Mouse (Mus musculus): ENCODE data around the gene Alox12. TPM values are rescaled to one million over a fixed set of nuclear protein-coding genes. Genes with fewer than 3 reads are reported as not detected.

Alox12 gene
- total RNA-seq, 1 experiment from 2014 or later, result 1.7 TPM

- peak; percentile 83 for DNase-seq
Measured at GRCm38 (mm10) chr11:70239541-70240279, 15.4 kb downstream of the Alox12 start, which contains the start of the genes Gm21988 and Rnasek. Gene Gm21988, minus strand, starts transcription at chr11:70239830. Gene Rnasek, minus strand, starts transcription at chr11:70239842.

- DNase-seq, result peak; percentile 55
Measured at GRCm38 (mm10) chr11:70238591-70239440, 16.3 kb downstream of the Alox12 start.

GRCm38 (mm10) chr11:70237457-70238167, 17.5 kb downstream of the Alox12 start, which contains the start of gene 0610010K14Rik:
Gene 0610010K14Rik, minus strand, starts transcription at chr11:70237914.
- DNase-seq, result peak; percentile 99

- no peak for DNase-seq
Measured at GRCm38 (mm10) chr11:70236717-70237116, 18.4 kb downstream of the Alox12 start.

- no peak for DNase-seq
Measured at GRCm38 (mm10) chr11:70235254-70235900, 19.8 kb downstream of the Alox12 start.

GRCm38 (mm10) chr11:70234497-70234896, 20.7 kb downstream of the Alox12 start:
- no peak for DNase-seq

GRCm38 (mm10) chr11:70234037-70234436, 21.1 kb downstream of the Alox12 start:
- no peak for DNase-seq

GRCm38 (mm10) chr11:70233016-70233415, 22.1 kb downstream of the Alox12 start:
- no peak for DNase-seq

- DNase-seq, result peak; percentile 75
Measured at GRCm38 (mm10) chr11:70232546-70232945, 22.6 kb downstream of the Alox12 start.

- DNase-seq, result peak; percentile 91
Measured at GRCm38 (mm10) chr11:70230239-70230727, 24.9 kb downstream of the Alox12 start.

GRCm38 (mm10) chr11:70229260-70230010, 25.7 kb downstream of the Alox12 start, which contains the start of gene Bcl6b:
Gene Bcl6b, minus strand, starts transcription at chr11:70229798.
- DNase-seq, result peak; percentile 55

- DNase-seq, result peak; percentile 92
Measured at GRCm38 (mm10) chr11:70228828-70229227, 26.3 kb downstream of the Alox12 start.

- DNase-seq, result no peak
Measured at GRCm38 (mm10) chr11:70227661-70228245, 27.4 kb downstream of the Alox12 start.

- no peak for DNase-seq
Measured at GRCm38 (mm10) chr11:70227126-70227525, 28.0 kb downstream of the Alox12 start.

- DNase-seq, result no peak
Measured at GRCm38 (mm10) chr11:70226602-70226890, 28.6 kb downstream of the Alox12 start.

GRCm38 (mm10) chr11:70225798-70226601, 29.2 kb downstream of the Alox12 start:
- no peak for DNase-seq

GRCm38 (mm10) chr11:70223724-70224123, 31.4 kb downstream of the Alox12 start:
- peak; percentile 54 for DNase-seq

- peak; percentile 39 for DNase-seq
Measured at GRCm38 (mm10) chr11:70221603-70222500, 33.3 kb downstream of the Alox12 start.
